Mouse (Mus musculus) liver, embryonic 14.5 days (tissue): ENCODE data around the gene Neurod1. TPM values are rescaled to one million over a fixed set of nuclear protein-coding genes. Genes with fewer than 3 reads are reported as not detected.

Experiments used
- ATAC-seq: fragments of 200-750 bp; cut with Nextera tagmentation; 2 replicates; pipeline ENCODE4 v1.8.0; 2017; ENCODE audit warnings: moderate number of reproducible peaks, mild to moderate bottlenecking, moderate library complexity; ENCODE audit not compliant: insufficient read depth
- DNase-seq, 3 experiments: peaks; one replicate each; pipeline ENCODE4 v3.0.0-alpha.2; 2012 to 2013; ENCODE audit warnings: low read depth in 3 of 3, low spot score in 3 of 3
- H3K27ac ChIP-seq: fragments of 300-500 bp; sonication (generic); 2 replicates; pipeline ENCODE4 v1.5.1; 2014; ENCODE audit warnings: moderate library complexity, mild to moderate bottlenecking, control low read depth, inconsistent platforms
- H3K27me3 ChIP-seq: fragments of 300-500 bp; sonication (generic); 2 replicates; pipeline ENCODE4 v1.6.1; 2014; ENCODE audit warnings: mild to moderate bottlenecking, low read length, moderate library complexity; ENCODE audit not compliant: control insufficient read depth, insufficient read depth
- H3K36me3 ChIP-seq: fragments of 300-500 bp; sonication (generic); replicated peaks from 2 replicates; pipeline ENCODE4 v1.6.1; 2014; ENCODE audit warnings: low read depth; ENCODE audit not compliant: control insufficient read depth, insufficient read depth
- H3K4me1 ChIP-seq, 2 experiments: fragments of 200-500 bp in 1 of 2; fragments of 300-500 bp in 1 of 2; sonication (generic) in 1 of 2; replicated peaks; 2 replicates each; pipeline ENCODE4 v1.6.1; 2012 to 2014; ENCODE audit warnings: antibody characterized with exemption in 1 of 2, inconsistent platforms in 1 of 2, low read length in 1 of 2; ENCODE audit not compliant: control insufficient read depth in 2 of 2, insufficient read depth in 2 of 2
- H3K4me2 ChIP-seq: fragments of 300-500 bp; sonication (generic); 2 replicates; pipeline ENCODE4 v1.6.1; 2014; ENCODE audit warnings: low read depth, mild to moderate bottlenecking, control low read depth, moderate library complexity
- H3K4me3 ChIP-seq, 2 experiments: fragments of 200-500 bp in 1 of 2; fragments of 300-500 bp in 1 of 2; sonication (generic) in 1 of 2; 2 replicates each; pipeline ENCODE4 v1.5.1; 2012 to 2014; ENCODE audit warnings: low read depth in 2 of 2, low read length in 2 of 2, mild to moderate bottlenecking in 2 of 2, control low read depth in 1 of 2, inconsistent platforms in 1 of 2, moderate library complexity in 1 of 2; ENCODE audit not compliant: insufficient read depth in 1 of 2
- H3K9ac ChIP-seq: fragments of 300-500 bp; sonication (generic); replicated peaks from 2 replicates; pipeline ENCODE4 v1.6.1; 2014; ENCODE audit warnings: mild to moderate bottlenecking, control low read depth, moderate library complexity
- H3K9me3 ChIP-seq: fragments of 300-500 bp; sonication (generic); 2 replicates; pipeline ENCODE4 v1.6.1; 2016; ENCODE audit warnings: low read length, mixed read lengths; ENCODE audit not compliant: control insufficient read depth
- CTCF ChIP-seq: IDR thresholded peaks from 2 replicates; pipeline ENCODE4 v1.5.1; 2016; ENCODE audit warnings: antibody characterized with exemption, low read depth, control low read depth
- EP300 ChIP-seq: IDR thresholded peaks from 2 replicates; pipeline ENCODE4 v1.6.1; 2016; ENCODE audit warnings: antibody characterized with exemption, low read depth
- WGBS: fragments of 180-500 bp; shearing (Covaris S2); extraction: QIAGEN DNeasy Blood & Tissue Kit; methylation state at CpG from one replicate; pipeline ENCODE4 v1.1.7; 2014; ENCODE audit not compliant: insufficient replicate concordance; 5-methylcytosine and 5-hydroxymethylcytosine counted together
- polyA plus RNA-seq, 2 experiments: library from polyadenylated mRNA; depleted of rRNA in 1 of 2; stranded (reverse) in 1 of 2; unstranded in 1 of 2; fragments of >200 nt; fragmentation: Nextera tagmentation in 1 of 2; extraction: Ambion mirVana in 1 of 2; gene quantifications; 2 replicates each; pipeline versions ENCODE4 v1.2.1 to v1.2.3; 2012 to 2014

Neurod1 gene
- polyA plus RNA-seq, 2 experiments, result 0.01 TPM; not detected in 1

- TF ChIP-seq CTCF (no peak), EP300 (no peak)
Observed at GRCm38 (mm10) chr2:79442906-79443305, 13.6 kb downstream of the Neurod1 start.

GRCm38 (mm10) chr2:79442227-79442626 lies 14.3 kb downstream of the Neurod1 start:
- no peaks in the 10 kb centered on the region for H3K27me3 ChIP-seq
- no peak overlapping the region for H3K27ac ChIP-seq
- no peak for TF ChIP-seq CTCF
- no peak for TF ChIP-seq EP300
- DNase-seq, result no peak
- no peak overlapping the region for H3K4me3 ChIP-seq
- H3K9ac ChIP-seq, result no peak overlapping the region
- H3K4me1 ChIP-seq, result no peaks in the 10 kb centered on the region
- 65% methylated on average over 2 of the region's 2 CpGs for WGBS
- H3K4me2 ChIP-seq, result no peak overlapping the region
- no peaks in the 10 kb centered on the region for H3K9me3 ChIP-seq
- ATAC-seq, result no peak
- no peaks in the 10 kb centered on the region for H3K36me3 ChIP-seq

More at GRCm38 (mm10) chr2:79442906-79443305, 13.6 kb downstream of the Neurod1 start:
- Histone ChIP-seq H3K27me3 (no peaks in the 10 kb centered on the region), H3K36me3 (no peaks in the 10 kb centered on the region), H3K4me1 (no peaks in the 10 kb centered on the region), H3K9me3 (no peaks in the 10 kb centered on the region), H3K9ac (no peak overlapping the region), H3K4me3 (no peak overlapping the region), H3K27ac (no peak overlapping the region), H3K4me2 (no peak overlapping the region)
- DNase-seq (no peak), ATAC-seq (no peak)
- WGBS, result 58% methylated on average over 6 of the region's 6 CpGs

GRCm38 (mm10) chr2:79430061-79430460 lies 26.5 kb downstream of the Neurod1 start:
- Histone ChIP-seq H3K4me3 (no peak overlapping the region), H3K27me3 (peaks cover 6% of the 10 kb centered on the region), H3K36me3 (no peaks in the 10 kb centered on the region), H3K27ac (no peak overlapping the region), H3K9ac (no peak overlapping the region), H3K9me3 (no peaks in the 10 kb centered on the region), H3K4me2 (no peak overlapping the region), H3K4me1 (0 out of 4 replicates have a peak, but pooled peaks cover 0 to 2% of the 10 kb centered on the region in 2 experiments)
- DNase-seq (no peak), ATAC-seq (no peak)
- TF ChIP-seq EP300 (no peak), CTCF (no peak)

GRCm38 (mm10) chr2:79429650-79430049 lies 26.9 kb downstream of the Neurod1 start:
- Histone ChIP-seq H3K27me3 (peaks cover 6% of the 10 kb centered on the region), H3K36me3 (no peaks in the 10 kb centered on the region), H3K9ac (no peak overlapping the region), H3K9me3 (no peaks in the 10 kb centered on the region), H3K27ac (no peak overlapping the region), H3K4me1 (0 out of 4 replicates have a peak, but pooled peaks cover 0 to 2% of the 10 kb centered on the region in 2 experiments), H3K4me3 (no peak overlapping the region), H3K4me2 (0 out of 2 replicates have a peak overlapping the region, but pooled peaks have one; percentile 58)
- ATAC-seq (no peak), DNase-seq (peak; percentile 17 to 19 (median 18))
- TF ChIP-seq EP300 (no peak), CTCF (no peak)
- 3% methylated on average over 6 of the region's 6 CpGs for WGBS

GRCm38 (mm10) chr2:79429108-79429507 lies 27.4 kb downstream of the Neurod1 start:
- ATAC-seq (no peak), DNase-seq (no peak)
- Histone ChIP-seq H3K4me1 (0 out of 4 replicates have a peak, but pooled peaks cover 0 to 2% of the 10 kb centered on the region in 2 experiments), H3K36me3 (no peaks in the 10 kb centered on the region), H3K9me3 (no peaks in the 10 kb centered on the region), H3K27me3 (peaks cover 6% of the 10 kb centered on the region), H3K4me3 (peak overlapping the region; percentile 32 to 51), H3K27ac (no peak overlapping the region), H3K4me2 (peak overlapping the region; percentile 58), H3K9ac (no peak overlapping the region)
- 10% methylated on average over 7 of the region's 7 CpGs for WGBS
- TF ChIP-seq CTCF, result no peak
- no peak for TF ChIP-seq EP300
